Mouse (Mus musculus) MEL (cell line): ENCODE results near the gene Tsc2. TPM values are rescaled to one million over a fixed set of nuclear protein-coding genes. Genes with fewer than 3 reads are reported as not detected.

Source experiments
- DNase-seq: peaks from one replicate; pipeline ENCODE4 v3.0.0; 2011; ENCODE audit warnings: low read depth, low spot score
- H3K27ac ChIP-seq: 2 replicates; pipeline ENCODE4 v1.5.1; 2012; ENCODE audit warnings: low read depth, mild to moderate bottlenecking, control low read depth, low read length, moderate library complexity; ENCODE audit not compliant: control insufficient read depth
- H3K27me3 ChIP-seq, 2 experiments: fragments of 150-350 bp in 1 of 2; sonication (generic) in 1 of 2; 2 replicates each; pipeline ENCODE4 v1.6.1; 2012; ENCODE audit warnings: low read length in 2 of 2, mild to moderate bottlenecking in 2 of 2, improper control_type of control experiment in 1 of 2, moderate library complexity in 1 of 2; ENCODE audit not compliant: insufficient read depth in 2 of 2, control insufficient read depth in 1 of 2
- H3K36me3 ChIP-seq, 2 experiments: 2 replicates each; pipeline ENCODE4 v1.6.1; 2012 to 2014; ENCODE audit warnings: low read length in 2 of 2, improper control_type of control experiment in 1 of 2, inconsistent platforms in 1 of 2, mild to moderate bottlenecking in 1 of 2; ENCODE audit not compliant: insufficient read depth in 2 of 2, control insufficient read depth in 1 of 2
- H3K4me1 ChIP-seq, 2 experiments: fragments of 150-350 bp in 1 of 2; sonication (generic) in 1 of 2; 2 replicates each; pipeline ENCODE4 v1.6.1; 2012; ENCODE audit warnings: low read length in 2 of 2, improper control_type of control experiment in 1 of 2, mild to moderate bottlenecking in 1 of 2; ENCODE audit not compliant: insufficient read depth in 2 of 2, control insufficient read depth in 1 of 2
- H3K4me3 ChIP-seq, 2 experiments: fragments of 150-350 bp in 1 of 2; sonication (generic) in 1 of 2; 2 replicates each; pipeline ENCODE4 v1.5.1; 2012; ENCODE audit warnings: low read depth in 2 of 2, low read length in 2 of 2, mild to moderate bottlenecking in 2 of 2, moderate library complexity in 2 of 2, control low read depth in 1 of 2, improper control_type of control experiment in 1 of 2; ENCODE audit not compliant: control insufficient read depth in 1 of 2, insufficient read depth in 1 of 2
- H3K79me2 ChIP-seq: 2 replicates; pipeline ENCODE4 v1.6.1; 2012; ENCODE audit warnings: mild to moderate bottlenecking, low read length, moderate library complexity; ENCODE audit not compliant: control insufficient read depth, poor library complexity, insufficient read depth
- H3K9ac ChIP-seq: 2 replicates; pipeline ENCODE4 v1.6.1; 2012; ENCODE audit warnings: low read depth, mild to moderate bottlenecking, control low read depth, low read length, moderate library complexity; ENCODE audit not compliant: control insufficient read depth, poor library complexity, severe bottlenecking
- H3K9me3 ChIP-seq: fragments of 150-350 bp; sonication (generic); replicated peaks from 2 replicates; pipeline ENCODE4 v1.6.1; 2012; ENCODE audit warnings: mild to moderate bottlenecking, low read length, improper control_type of control experiment, moderate library complexity; ENCODE audit not compliant: insufficient read depth
- BHLHE40 ChIP-seq: IDR thresholded peaks from 2 replicates; pipeline ENCODE4 v1.6.1; 2012; ENCODE audit warnings: low read depth, mild to moderate bottlenecking, inconsistent platforms, low read length, improper control_type of control experiment, borderline replicate concordance
- CHD1 ChIP-seq: IDR thresholded peaks from 2 replicates; pipeline ENCODE4 v1.6.1; 2012; ENCODE audit warnings: low read depth, mild to moderate bottlenecking, inconsistent platforms, low read length, improper control_type of control experiment
- CTCF ChIP-seq, 3 experiments: IDR thresholded peaks in 2 of 3; conservative IDR thresholded peaks in 1 of 3; 2 replicates each; pipeline ENCODE4 v1.5.1; 2011 to 2012; ENCODE audit warnings: low read length in 3 of 3, low read depth in 2 of 3, mild to moderate bottlenecking in 2 of 3, improper control_type of control experiment in 1 of 3, inconsistent platforms in 1 of 3, mixed read lengths in 1 of 3, moderate library complexity in 1 of 3; ENCODE audit not compliant: control insufficient read depth in 1 of 3, insufficient read depth in 1 of 3, poor library complexity in 1 of 3, severe bottlenecking in 1 of 3
- E2F4 ChIP-seq: IDR thresholded peaks from 2 replicates; pipeline ENCODE4 v1.6.1; 2011; ENCODE audit warnings: low read depth, low read length, improper control_type of control experiment, borderline replicate concordance
- ETS1 ChIP-seq: IDR thresholded peaks from 2 replicates; pipeline ENCODE4 v1.6.1; 2012; ENCODE audit warnings: low read depth, mild to moderate bottlenecking, inconsistent platforms, low read length, improper control_type of control experiment, moderate library complexity
- GABPA ChIP-seq: IDR thresholded peaks from 2 replicates; pipeline ENCODE4 v1.6.1; 2012; ENCODE audit warnings: low read depth, mild to moderate bottlenecking, inconsistent platforms, low read length, improper control_type of control experiment, moderate library complexity
- GATA1 ChIP-seq: IDR thresholded peaks from 2 replicates; pipeline ENCODE4 v1.6.1; 2011; ENCODE audit warnings: low read depth, low read length, improper control_type of control experiment
- HCFC1 ChIP-seq: IDR thresholded peaks from 2 replicates; pipeline ENCODE4 v1.6.1; 2012; ENCODE audit warnings: low read depth, mild to moderate bottlenecking, inconsistent platforms, low read length, improper control_type of control experiment, moderate library complexity
- JUND ChIP-seq: IDR thresholded peaks from 2 replicates; pipeline ENCODE4 v1.6.1; 2011; ENCODE audit warnings: low read depth, mild to moderate bottlenecking, improper control_type of control experiment, low read length
- KAT2A ChIP-seq: conservative IDR thresholded peaks from 2 replicates; pipeline ENCODE4 v1.6.1; 2012; ENCODE audit warnings: low read depth, low read length, improper control_type of control experiment, inconsistent platforms
- MAX ChIP-seq: IDR thresholded peaks from 2 replicates; pipeline ENCODE4 v1.6.1; 2011; ENCODE audit warnings: low read length, improper control_type of control experiment
- MEF2A ChIP-seq: IDR thresholded peaks from 2 replicates; pipeline ENCODE4 v1.6.1; 2014; ENCODE audit warnings: low read depth, mild to moderate bottlenecking, inconsistent platforms, low read length, improper control_type of control experiment; ENCODE audit not compliant: poor library complexity, insufficient replicate concordance, severe bottlenecking; ENCODE audit errors: extremely low read depth
- MXI1 ChIP-seq: IDR thresholded peaks from 2 replicates; pipeline ENCODE4 v1.6.1; 2011; ENCODE audit warnings: mild to moderate bottlenecking, low read depth, low read length, improper control_type of control experiment
- NELFE ChIP-seq: IDR thresholded peaks from 2 replicates; pipeline ENCODE4 v1.6.1; 2011; ENCODE audit warnings: low read depth, low read length, improper control_type of control experiment
- NRF1 ChIP-seq: IDR thresholded peaks from 2 replicates; pipeline ENCODE4 v1.6.1; 2014; ENCODE audit warnings: low read depth, mild to moderate bottlenecking, inconsistent platforms, low read length, improper control_type of control experiment, moderate library complexity; ENCODE audit not compliant: poor library complexity, insufficient read depth, severe bottlenecking
- POLR2A ChIP-seq, 2 experiments: IDR thresholded peaks; 2 replicates each; pipeline ENCODE4 v1.6.1; 2011 to 2012; ENCODE audit warnings: low read length in 2 of 2, mild to moderate bottlenecking in 2 of 2, control low read depth in 1 of 2, improper control_type of control experiment in 1 of 2, low read depth in 1 of 2, moderate library complexity in 1 of 2; ENCODE audit not compliant: control insufficient read depth in 1 of 2, insufficient read depth in 1 of 2, poor library complexity in 1 of 2
- POLR2AphosphoS5 ChIP-seq: IDR thresholded peaks from 2 replicates; pipeline ENCODE4 v1.6.1; 2012; ENCODE audit warnings: low read depth, borderline replicate concordance, mild to moderate bottlenecking, inconsistent platforms, low read length, moderate library complexity, mixed read lengths
- RAD21 ChIP-seq: IDR thresholded peaks from 2 replicates; pipeline ENCODE4 v1.6.1; 2011; ENCODE audit warnings: mild to moderate bottlenecking, low read depth, low read length, improper control_type of control experiment
- RCOR1 ChIP-seq: IDR thresholded peaks from 2 replicates; pipeline ENCODE4 v1.6.1; 2012; ENCODE audit warnings: low read depth, mild to moderate bottlenecking, inconsistent platforms, low read length, improper control_type of control experiment
- SIN3A ChIP-seq: IDR thresholded peaks from 2 replicates; pipeline ENCODE4 v1.6.1; 2012; ENCODE audit warnings: low read length, improper control_type of control experiment, inconsistent platforms
- SMC3 ChIP-seq: IDR thresholded peaks from 2 replicates; pipeline ENCODE4 v1.6.1; 2011; ENCODE audit warnings: low read depth, low read length, improper control_type of control experiment
- TCF12 ChIP-seq: IDR thresholded peaks from 2 replicates; pipeline ENCODE4 v1.6.1; 2014; ENCODE audit warnings: low read depth, mild to moderate bottlenecking, inconsistent platforms, low read length, improper control_type of control experiment, moderate library complexity
- UBTF ChIP-seq: IDR thresholded peaks from 2 replicates; pipeline ENCODE4 v1.6.1; 2012; ENCODE audit warnings: low read depth, mild to moderate bottlenecking, inconsistent platforms, low read length, improper control_type of control experiment, moderate library complexity, borderline replicate concordance; ENCODE audit not compliant: insufficient read depth
- USF1 ChIP-seq: IDR thresholded peaks from 2 replicates; pipeline ENCODE4 v1.6.1; 2014; ENCODE audit warnings: low read depth, mild to moderate bottlenecking, inconsistent platforms, low read length, improper control_type of control experiment, moderate library complexity
- USF2 ChIP-seq, 2 experiments: IDR thresholded peaks; 2 replicates each; pipeline ENCODE4 v1.6.1; 2011 to 2012; ENCODE audit warnings: improper control_type of control experiment in 2 of 2, low read length in 2 of 2, borderline replicate concordance in 1 of 2, inconsistent platforms in 1 of 2, low read depth in 1 of 2, mild to moderate bottlenecking in 1 of 2; ENCODE audit not compliant: insufficient read depth in 1 of 2
- ZC3H11A ChIP-seq: IDR thresholded peaks from 2 replicates; pipeline ENCODE4 v1.6.1; 2012; ENCODE audit warnings: low read depth, mild to moderate bottlenecking, inconsistent platforms, low read length, improper control_type of control experiment
- ZMIZ1 ChIP-seq: IDR thresholded peaks from 2 replicates; pipeline ENCODE4 v1.6.1; 2012; ENCODE audit warnings: low read depth, mild to moderate bottlenecking, inconsistent platforms, low read length, improper control_type of control experiment, moderate library complexity
- polyA plus RNA-seq, 2 experiments: library from polyadenylated mRNA; stranded (reverse) in 1 of 2; unstranded in 1 of 2; fragments of >175 nt in 1 of 2; fragments of >200 nt in 1 of 2; gene quantifications; 2 replicates each; pipeline versions ENCODE4 v1.2.1 to v1.2.4; 2012; ENCODE audit warnings: low replicate concordance in 2 of 2, low read depth in 1 of 2; ENCODE audit not compliant: insufficient read length in 2 of 2, insufficient read depth in 1 of 2, missing spikeins in 1 of 2
- total RNA-seq: library from RNA; depleted of rRNA; stranded (reverse); fragments of 300-350 nt; gene quantifications from 2 replicates; pipeline ENCODE4 v1.2.3, GENCODE M21; 2012

Gene Tsc2
- total and polyA plus RNA-seq, 3 experiments, result 48.8 to 99.2 TPM; not detected in 1

GRCm38 (mm10) chr17:24648731-24649377 lies 16.4 kb upstream of the Tsc2 start:
- Histone ChIP-seq H3K9ac (no peak overlapping the region), H3K9me3 (no peaks in the 10 kb centered on the region), H3K4me3 (no peak overlapping the region), H3K4me1 (no peaks in the 10 kb centered on the region), H3K27ac (no peak overlapping the region), H3K79me2 (no peaks in the 10 kb centered on the region), H3K27me3 (peaks cover 16 to 25% of the 10 kb centered on the region in 2 experiments), H3K36me3 (no peaks in the 10 kb centered on the region)
- TF ChIP-seq JUND, result no peak
- TF ChIP-seq NELFE, result no peak
- no peak for TF ChIP-seq ZC3H11A
- no peak for TF ChIP-seq CHD1
- TF ChIP-seq USF2 (IDR thresholded peaks at IDR 0.05; ENCODE audit: borderline replicate concordance in 1 of 2, insufficient read depth in 1 of 2, low read depth in 1 of 2, low read length in 2 of 2), result no peak
- no peak for TF ChIP-seq HCFC1
- no peak for TF ChIP-seq KAT2A
- TF ChIP-seq ETS1, result no peak
- no peak for TF ChIP-seq CTCF (IDR thresholded peaks at IDR 0.05 in 2 of 3, conservative IDR thresholded peaks at IDR 0.05 in 1 of 3; ENCODE audit: control insufficient read depth in 1 of 3, insufficient read depth in 1 of 3, low read depth in 2 of 3, low read length in 3 of 3, poor library complexity in 1 of 3, severe bottlenecking in 1 of 3)
- TF ChIP-seq POLR2A (IDR thresholded peaks at IDR 0.05; ENCODE audit: control insufficient read depth in 1 of 2, insufficient read depth in 1 of 2, low read depth in 1 of 2, low read length in 2 of 2, poor library complexity in 1 of 2), result no peak
- TF ChIP-seq MAX, result no peak
- no peak for TF ChIP-seq TCF12
- no peak for TF ChIP-seq USF1
- TF ChIP-seq SIN3A, result no peak
- no peak for TF ChIP-seq UBTF
- no peak for TF ChIP-seq ZMIZ1
- DNase-seq, result no peak

GRCm38 (mm10) chr17:24647493-24647892 lies 15.1 kb upstream of the Tsc2 start:
- H3K36me3 ChIP-seq, result no peaks in the 10 kb centered on the region
- H3K27me3 ChIP-seq, result peaks cover 16 to 25% of the 10 kb centered on the region in 2 experiments
- TF ChIP-seq GATA1 (no peak), ZC3H11A (no peak), MXI1 (no peak), POLR2A (IDR thresholded peaks at IDR 0.05; ENCODE audit: control insufficient read depth in 1 of 2, insufficient read depth in 1 of 2, low read depth in 1 of 2, low read length in 2 of 2, poor library complexity in 1 of 2) (no peak), POLR2AphosphoS5 (no peak), E2F4 (no peak), RAD21 (no peak), NRF1 (no peak), HCFC1 (no peak), CTCF (IDR thresholded peaks at IDR 0.05 in 2 of 3, conservative IDR thresholded peaks at IDR 0.05 in 1 of 3; ENCODE audit: control insufficient read depth in 1 of 3, insufficient read depth in 1 of 3, low read depth in 2 of 3, low read length in 3 of 3, poor library complexity in 1 of 3, severe bottlenecking in 1 of 3) (no peak), ETS1 (no peak), MEF2A (no peak), GABPA (no peak), RCOR1 (no peak), ZMIZ1 (no peak), BHLHE40 (no peak), SMC3 (no peak), KAT2A (no peak)
- H3K79me2 ChIP-seq, result no peaks in the 10 kb centered on the region
- no peaks in the 10 kb centered on the region for H3K4me1 ChIP-seq
- H3K9me3 ChIP-seq, result no peaks in the 10 kb centered on the region
- DNase-seq, result no peak
- no peak overlapping the region for H3K4me3 ChIP-seq
- H3K27ac ChIP-seq, result no peak overlapping the region
- no peak overlapping the region for H3K9ac ChIP-seq
